8 mouse cellular contexts compared by ENCODE assay signal in the genomic region with DNA sequence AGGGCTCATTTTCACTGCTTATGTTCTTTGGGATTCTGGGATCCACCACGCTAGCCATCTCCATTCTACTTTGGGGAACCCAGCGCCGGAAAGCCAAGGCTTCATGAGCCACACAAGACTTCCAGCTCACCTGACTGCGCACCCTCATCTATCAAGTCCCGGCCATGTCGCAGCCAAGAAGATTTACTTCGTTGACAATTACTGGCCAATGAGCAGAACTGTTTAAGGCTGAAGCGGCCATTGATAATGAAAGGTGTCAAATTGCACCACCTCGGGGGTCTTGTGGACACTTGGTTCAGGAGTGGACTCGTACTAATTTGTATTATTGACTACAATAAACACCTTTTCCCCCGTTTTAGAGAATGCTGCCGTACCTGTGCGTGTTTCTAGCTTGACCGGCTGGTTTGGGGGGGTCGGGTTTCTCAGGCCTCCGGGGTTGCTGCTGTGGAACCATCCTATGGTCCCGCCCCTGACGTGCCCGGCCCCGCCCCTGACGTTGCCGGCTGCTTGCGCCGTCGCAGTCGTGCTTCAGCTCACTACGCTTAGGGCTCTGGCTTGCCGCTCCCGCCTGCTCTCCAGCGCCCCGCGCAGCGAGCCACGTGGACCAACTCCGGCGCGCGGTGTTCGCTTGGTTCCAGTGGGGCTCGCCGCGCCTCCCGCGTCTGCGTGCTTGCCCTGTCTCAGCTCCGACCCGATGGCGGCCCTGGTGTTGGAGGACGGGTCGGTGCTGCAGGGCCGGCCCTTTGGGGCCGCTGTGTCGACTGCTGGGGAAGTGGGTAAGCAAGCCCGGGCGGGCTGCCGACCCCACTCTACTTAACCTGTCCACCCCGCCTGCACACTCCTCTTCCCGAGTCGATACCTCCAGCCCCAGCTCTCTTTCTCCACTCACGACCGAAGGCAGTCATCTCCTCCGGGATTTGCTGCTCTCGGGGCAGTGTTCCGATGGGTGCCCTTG. TPM values are rescaled to one million over a fixed set of nuclear protein-coding genes. Genes with fewer than 3 reads are reported as not detected.
DNase-seq lines count a peak whose midpoint lies in the region; ATAC-seq lines count a peak whose summit lies in the region.

A gene (plus strand): TSS at position 520 of the 955 bp plus-strand sequence.

- H3K4me3 ChIP-seq in brown adipose tissue, adult 24 weeks (ENCODE audit: insufficient read depth, low read depth, low read length): peak within 1 kb of the TSS; percentile 74
- peak within 1 kb of the TSS; percentile 51 to 60 for H3K4me3 ChIP-seq in heart, embryonic 14.5 days (ENCODE audit: control insufficient read depth in 1 of 2, insufficient read depth in 1 of 2, low read depth in 1 of 2, low read length in 2 of 2)
- H3K4me3 ChIP-seq in liver, embryonic 13.5 days (replicated peaks): peak within 1 kb of the TSS; percentile 78
- H3K4me3 ChIP-seq in stomach, embryonic 16.5 days (replicated peaks; ENCODE audit: low read length): peak within 1 kb of the TSS; percentile 67

- H3K4me1 ChIP-seq in brown adipose tissue, adult 24 weeks (ENCODE audit: control insufficient read depth, insufficient read depth, insufficient read length, low read length): 0 out of 2 replicates have a peak, but pooled peaks cover 3% of the 10 kb centered on the region
- H3K4me1 ChIP-seq in heart, embryonic 14.5 days (ENCODE audit: control insufficient read depth in 2 of 2, insufficient read depth in 2 of 2, low read length in 2 of 2): peaks cover 3 to 16% of the 10 kb centered on the region in 2 experiments; a peak in 3 of 4 replicates
- H3K4me1 ChIP-seq in liver, embryonic 13.5 days (replicated peaks): peaks cover 35% of the 10 kb centered on the region
- peaks cover 20% of the 10 kb centered on the region for H3K4me1 ChIP-seq in stomach, embryonic 16.5 days (ENCODE audit: control insufficient read depth, insufficient read depth, low read length)

- peak; percentile 95 for DNase-seq in CD4-positive, CD25-positive, alpha-beta regulatory T cell, adult 2 months (ENCODE audit: low read depth, low spot score)
- peak; percentile 84 for DNase-seq in fibroblast of lung, adult 2 months (ENCODE audit: low read depth)
- peak; percentile 97 for DNase-seq in kidney, postnatal 14 days
- DNase-seq in liver, embryonic 13.5 days: peak; percentile 94
- DNase-seq in neural tube, embryonic 10.5 days (ENCODE audit: extremely low spot score, low spot score): peak; percentile 95

- H3K9ac ChIP-seq in heart, embryonic 14.5 days (ENCODE audit: low read length): peak within 1 kb of the TSS; percentile 76
- H3K9ac ChIP-seq in liver, embryonic 13.5 days: peak within 1 kb of the TSS; percentile 90
- H3K9ac ChIP-seq in stomach, embryonic 16.5 days (ENCODE audit: low read length): peak within 1 kb of the TSS; percentile 86

- peak; percentile 95 for ATAC-seq in heart, embryonic 14.5 days (ENCODE audit: insufficient number of reproducible peaks, insufficient read depth, low FRiP score, low read depth)
- ATAC-seq in liver, embryonic 13.5 days (ENCODE audit: low read depth): peak; percentile 97
- peak; percentile 99 for ATAC-seq in stomach, embryonic 16.5 days (ENCODE audit: insufficient read depth, low FRiP score)

- H3K27me3 ChIP-seq in heart, embryonic 14.5 days (ENCODE audit: control insufficient read depth, insufficient read depth, low read length): no peaks in the 10 kb centered on the region
- no peaks in the 10 kb centered on the region for H3K27me3 ChIP-seq in liver, embryonic 13.5 days
- no peaks in the 10 kb centered on the region for H3K27me3 ChIP-seq in stomach, embryonic 16.5 days (ENCODE audit: control insufficient read depth, insufficient read depth, low read length)

- under 1% methylated on average over 64 of the region's 64 CpGs for WGBS in heart, embryonic 14.5 days
- 1% methylated on average over 64 of the region's 64 CpGs for WGBS in liver, embryonic 13.5 days (ENCODE audit: insufficient replicate concordance)
- under 1% methylated on average over 64 of the region's 64 CpGs for WGBS in stomach, embryonic 16.5 days

- H3K9me3 ChIP-seq in heart, embryonic 14.5 days (ENCODE audit: control insufficient read depth, low read length): no peaks in the 10 kb centered on the region
- no peaks in the 10 kb centered on the region for H3K9me3 ChIP-seq in liver, embryonic 13.5 days (replicated peaks)
- H3K9me3 ChIP-seq in stomach, embryonic 16.5 days (replicated peaks; ENCODE audit: control insufficient read depth, low read length): no peaks in the 10 kb centered on the region

- peak within 1 kb of the TSS; percentile 76 for H3K4me2 ChIP-seq in heart, embryonic 14.5 days (ENCODE audit: low read length)
- peak within 1 kb of the TSS; percentile 100 for H3K4me2 ChIP-seq in liver, embryonic 13.5 days
- H3K4me2 ChIP-seq in stomach, embryonic 16.5 days (ENCODE audit: low read depth, low read length): peak within 1 kb of the TSS; percentile 94

- no peak within 1 kb of the TSS for H3K27ac ChIP-seq in brown adipose tissue, adult 24 weeks (replicated peaks; ENCODE audit: low read depth, low read length)
- peak within 1 kb of the TSS; percentile 37 to 59 for H3K27ac ChIP-seq in heart, embryonic 14.5 days (replicated peaks in 1 of 2; ENCODE audit: control insufficient read depth in 1 of 2, insufficient read depth in 1 of 2, low read depth in 2 of 2, low read length in 2 of 2)
- H3K27ac ChIP-seq in liver, embryonic 13.5 days: peak within 1 kb of the TSS; percentile 76
- H3K27ac ChIP-seq in stomach, embryonic 16.5 days (ENCODE audit: low read length): peak within 1 kb of the TSS; percentile 86

- peaks cover 33% of the 10 kb centered on the region for H3K36me3 ChIP-seq in heart, embryonic 14.5 days (ENCODE audit: control insufficient read depth, insufficient read depth, low read length)
- H3K36me3 ChIP-seq in liver, embryonic 13.5 days: peaks cover 32% of the 10 kb centered on the region
- H3K36me3 ChIP-seq in stomach, embryonic 16.5 days (ENCODE audit: control insufficient read depth, insufficient read depth, low read length): no peaks in the 10 kb centered on the region

RNA-seq across cellular contexts. Expression of the gene that starts here (rescaled TPM):
- 6.8 and 19.9 TPM in 2 replicates for polyA plus RNA-seq in brown adipose tissue, adult 24 weeks (2012; ENCODE audit: insufficient read depth, insufficient read length, missing spikeins)
- 13.3 and 14.3 TPM in 2 replicates for polyA plus RNA-seq in heart, embryonic 14.5 days (2014; fragmentation: Nextera tagmentation; extraction: Ambion mirVana)
- polyA plus RNA-seq in liver, embryonic 13.5 days (2015; fragmentation: Nextera tagmentation; extraction: Ambion mirVana): 20.1 and 25.5 TPM in 2 replicates
- polyA plus RNA-seq in stomach, embryonic 16.5 days (2015; fragmentation: Nextera tagmentation; extraction: Ambion mirVana): 26.0 and 26.8 TPM in 2 replicates
